Mouse (Mus musculus): ENCODE measurements around the gene Raf1. TPM values are rescaled to one million over a fixed set of nuclear protein-coding genes. Genes with fewer than 3 reads are reported as not detected.

The Raf1 gene
- polyA plus RNA-seq, 1 experiment from 2014 or later: 32.8 TPM

DNA sequence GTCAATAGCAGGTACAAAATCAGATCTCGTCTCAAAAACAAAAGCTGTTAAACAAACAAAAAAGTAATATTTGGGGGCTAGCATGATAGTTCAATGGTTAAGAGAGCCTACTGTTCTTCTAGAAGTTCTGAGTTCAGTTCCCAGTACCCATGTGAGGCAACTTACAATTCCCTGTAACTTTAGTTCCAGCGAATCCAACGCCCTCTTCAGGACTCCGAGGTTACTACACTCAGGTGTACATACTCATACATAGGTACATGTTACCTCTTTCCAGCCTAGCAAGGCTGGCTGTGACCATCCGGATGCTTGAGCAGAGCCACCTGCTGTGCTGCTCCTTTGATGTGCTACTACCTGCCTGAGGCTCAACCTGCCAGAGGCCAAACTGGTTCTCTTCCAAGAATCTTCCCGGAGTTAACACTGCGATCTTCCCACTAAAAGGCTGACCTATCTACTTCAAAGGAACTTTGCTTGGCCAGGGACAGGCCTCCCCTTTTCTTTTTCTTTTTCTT is 20.3 kb upstream of the Raf1 start:
- Histone ChIP-seq H3K27me3 (no peaks in the 10 kb centered on the region), H3K4me2 (no peak overlapping the region), H3K27ac (no peak overlapping the region), H3K9me3 (replicated peaks) (no peaks in the 10 kb centered on the region), H3K4me3 (replicated peaks) (no peak overlapping the region), H3K9ac (no peak overlapping the region), H3K4me1 (replicated peaks) (peaks cover 4% of the 10 kb centered on the region; the same call in 1 of the 2 replicates), H3K36me3 (no peaks in the 10 kb centered on the region)
- DNase-seq (no peak), ATAC-seq (ENCODE audit: low read depth) (no peak)
- 77% methylated on average over 7 of the region's 7 CpGs for WGBS (ENCODE audit: insufficient replicate concordance)

DNA sequence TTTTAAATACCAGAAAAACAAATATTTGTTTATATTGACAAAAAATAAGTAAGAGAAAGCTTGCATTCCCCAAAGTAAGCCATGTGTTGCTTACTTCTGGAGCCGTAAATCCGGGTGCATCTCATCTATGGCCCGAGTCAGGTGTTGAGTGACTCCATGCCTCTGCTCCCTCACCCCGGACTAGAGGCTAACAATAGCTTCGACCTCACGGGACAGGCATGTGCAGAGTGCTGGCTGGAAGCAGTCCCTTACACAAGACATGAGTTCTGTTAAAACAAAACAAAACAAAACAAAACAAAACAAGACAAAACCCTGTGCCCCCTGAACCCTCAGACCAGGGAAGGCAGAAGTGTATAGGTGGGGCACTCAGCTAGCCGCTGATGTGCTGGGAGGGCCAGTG is 18.7 kb upstream of the Raf1 start:
- H3K4me3 ChIP-seq (replicated peaks): no peak overlapping the region
- 61% methylated on average over 7 of the region's 7 CpGs for WGBS (ENCODE audit: insufficient replicate concordance)
- DNase-seq: no peak

DNA sequence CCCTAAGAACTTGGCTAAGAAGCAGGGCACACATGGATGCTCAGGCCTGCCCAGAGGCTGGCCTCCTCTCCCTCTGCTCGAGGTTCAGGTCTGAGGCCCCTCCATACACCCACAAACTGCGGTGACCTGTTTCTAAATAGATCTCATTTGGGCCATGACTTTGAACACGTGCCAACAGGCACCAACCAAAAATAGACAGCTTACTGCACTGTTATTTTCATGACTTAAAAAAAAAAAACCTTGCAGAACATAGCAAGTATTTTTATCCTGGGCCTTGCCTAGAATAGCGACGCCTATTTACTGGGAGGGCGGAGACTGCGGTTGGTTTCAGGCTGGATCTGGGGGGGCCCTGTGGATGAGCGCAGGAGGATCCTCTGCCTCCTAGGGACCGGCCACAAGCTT is 18.0 kb upstream of the Raf1 start:
- Histone ChIP-seq H3K36me3 (no peaks in the 10 kb centered on the region), H3K9ac (no peak overlapping the region), H3K27ac (no peak overlapping the region), H3K4me3 (replicated peaks) (no peak overlapping the region), H3K4me1 (replicated peaks) (peaks cover 9% of the 10 kb centered on the region; the same call in 1 of the 2 replicates), H3K27me3 (no peaks in the 10 kb centered on the region), H3K9me3 (replicated peaks) (no peaks in the 10 kb centered on the region), H3K4me2 (no peak overlapping the region)
- ATAC-seq (ENCODE audit: low read depth): no peak
- no peak for DNase-seq
- WGBS (ENCODE audit: insufficient replicate concordance): 48% methylated on average over 9 of the region's 9 CpGs

More for the DNA sequence above, 18.7 kb upstream of the Raf1 start:
- Histone ChIP-seq H3K27ac (no peak overlapping the region), H3K9ac (no peak overlapping the region), H3K4me1 (replicated peaks) (peaks cover 7% of the 10 kb centered on the region; the same call in 1 of the 2 replicates), H3K4me2 (no peak overlapping the region), H3K27me3 (no peaks in the 10 kb centered on the region), H3K36me3 (no peaks in the 10 kb centered on the region), H3K9me3 (replicated peaks) (no peaks in the 10 kb centered on the region)
- no peak for ATAC-seq (ENCODE audit: low read depth)

DNA sequence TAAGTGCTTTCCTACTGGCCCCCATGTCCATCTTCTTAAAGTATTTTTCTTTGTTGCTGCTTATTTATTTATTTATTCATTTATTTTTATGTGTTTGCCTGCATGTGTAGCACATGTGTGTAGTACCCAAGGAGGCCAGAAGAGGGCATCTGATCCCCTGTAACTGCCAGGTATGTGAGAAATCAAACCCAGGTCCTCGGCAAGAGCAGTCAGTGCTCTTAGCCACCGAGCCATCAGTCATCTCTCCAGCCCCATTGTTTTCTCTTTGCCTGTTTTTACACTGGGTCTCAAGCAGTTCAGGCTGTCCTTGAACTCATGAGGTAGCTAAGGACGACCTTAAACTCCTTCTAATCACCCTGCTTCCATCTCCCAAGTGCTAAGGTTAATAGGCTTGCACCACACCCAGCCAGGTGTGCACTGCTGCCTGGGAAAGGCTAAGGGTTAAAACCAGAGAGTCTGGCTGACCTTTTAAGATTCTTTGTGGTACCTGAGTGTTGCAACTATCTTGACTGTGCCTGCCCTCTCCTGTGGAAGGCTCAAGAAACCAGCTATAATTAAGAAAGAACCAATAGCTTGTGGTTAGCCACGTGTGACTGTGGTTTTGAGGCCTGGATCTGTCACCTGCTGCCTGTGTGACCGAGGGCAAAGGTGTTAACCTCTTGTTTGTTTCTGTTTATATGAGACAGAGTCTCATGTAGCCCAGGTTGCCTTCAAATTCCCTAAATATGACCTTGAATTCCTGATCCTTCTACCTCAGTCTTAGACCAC is 16.7 kb upstream of the Raf1 start:
- Histone ChIP-seq H3K4me1 (replicated peaks) (peaks cover 14% of the 10 kb centered on the region; the same call in 1 of the 2 replicates), H3K9ac (no peak overlapping the region), H3K4me3 (replicated peaks) (no peak overlapping the region), H3K27me3 (no peaks in the 10 kb centered on the region), H3K27ac (no peak overlapping the region), H3K4me2 (no peak overlapping the region), H3K9me3 (replicated peaks) (no peaks in the 10 kb centered on the region), H3K36me3 (no peaks in the 10 kb centered on the region)
- DNase-seq (no peak), ATAC-seq (ENCODE audit: low read depth) (no peak)
- 43% methylated on average over 5 of the region's 5 CpGs for WGBS (ENCODE audit: insufficient replicate concordance)

DNA sequence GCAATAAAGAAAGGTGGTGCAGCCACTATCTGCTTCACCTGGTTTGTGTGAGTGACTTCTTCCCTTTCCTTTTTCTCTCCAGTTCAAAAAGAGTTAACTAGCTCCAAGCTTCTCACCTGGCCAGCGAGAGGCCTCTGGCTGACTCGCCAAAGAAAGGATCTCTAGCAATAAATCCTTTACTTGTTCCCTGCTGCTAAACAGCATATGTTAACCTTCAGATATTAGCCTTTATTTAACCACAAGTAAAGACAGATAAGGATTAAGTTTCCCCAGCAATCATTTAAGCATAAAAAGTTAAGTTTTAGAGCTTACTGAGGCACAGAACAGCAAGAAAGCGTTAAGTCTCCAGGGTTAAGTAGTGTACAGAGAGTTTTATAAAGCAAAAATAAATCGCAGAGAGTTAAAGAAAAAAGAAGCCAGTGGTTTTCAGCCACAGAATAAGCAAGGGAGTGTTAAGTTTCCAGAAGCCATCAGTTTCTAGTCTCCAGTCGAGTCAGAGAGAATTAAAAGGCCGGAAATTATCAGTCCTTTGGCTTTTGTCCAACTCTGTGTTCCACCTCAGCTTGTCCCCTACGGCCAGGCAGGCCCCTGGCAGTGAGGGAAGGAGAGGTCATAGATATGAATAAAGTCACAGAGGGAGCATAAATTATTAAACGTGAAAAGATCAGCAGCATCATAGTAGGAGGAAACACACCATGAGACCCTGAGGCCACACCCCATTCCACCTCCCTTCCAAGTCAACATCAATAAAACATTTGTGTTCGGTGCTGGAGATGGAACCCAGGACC is 15.9 kb upstream of the Raf1 start:
- no peak for ATAC-seq (ENCODE audit: low read depth)
- Histone ChIP-seq H3K9ac (no peak overlapping the region), H3K4me1 (replicated peaks) (peaks cover 14% of the 10 kb centered on the region; the same call in 1 of the 2 replicates), H3K4me3 (replicated peaks) (no peak overlapping the region), H3K9me3 (replicated peaks) (no peaks in the 10 kb centered on the region), H3K27me3 (no peaks in the 10 kb centered on the region), H3K4me2 (no peak overlapping the region), H3K36me3 (no peaks in the 10 kb centered on the region), H3K27ac (no peak overlapping the region)
- no peak for DNase-seq
- 60% methylated on average over 9 of the region's 9 CpGs for WGBS (ENCODE audit: insufficient replicate concordance)

DNA sequence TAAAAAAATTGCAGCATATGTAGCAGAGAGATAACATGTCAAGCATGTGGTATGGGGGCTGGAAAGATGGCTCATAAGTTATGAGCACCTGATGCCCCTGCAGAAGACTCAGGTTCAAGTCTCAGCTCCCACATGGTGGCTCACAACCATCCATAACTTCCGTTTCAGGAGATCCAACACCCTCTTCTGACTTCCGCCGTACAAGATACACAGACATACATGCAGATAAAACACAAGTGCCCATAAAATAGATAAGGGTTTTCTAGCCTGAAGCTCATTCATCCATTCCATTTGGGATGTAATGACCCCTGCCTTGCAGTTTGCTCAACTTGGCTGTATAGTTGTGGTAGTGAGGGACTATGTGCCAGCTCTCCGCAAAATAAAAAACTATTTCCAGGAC is 13.7 kb upstream of the Raf1 start:
- WGBS (ENCODE audit: insufficient replicate concordance): 60% methylated on average over 4 of the region's 4 CpGs
- Histone ChIP-seq H3K4me2 (no peak overlapping the region), H3K9ac (no peak overlapping the region), H3K4me1 (replicated peaks) (peaks cover 17% of the 10 kb centered on the region), H3K36me3 (no peaks in the 10 kb centered on the region), H3K9me3 (replicated peaks) (no peaks in the 10 kb centered on the region), H3K4me3 (replicated peaks) (no peak overlapping the region), H3K27me3 (no peaks in the 10 kb centered on the region), H3K27ac (no peak overlapping the region)
- DNase-seq: no peak
- ATAC-seq (ENCODE audit: low read depth): no peak

DNA sequence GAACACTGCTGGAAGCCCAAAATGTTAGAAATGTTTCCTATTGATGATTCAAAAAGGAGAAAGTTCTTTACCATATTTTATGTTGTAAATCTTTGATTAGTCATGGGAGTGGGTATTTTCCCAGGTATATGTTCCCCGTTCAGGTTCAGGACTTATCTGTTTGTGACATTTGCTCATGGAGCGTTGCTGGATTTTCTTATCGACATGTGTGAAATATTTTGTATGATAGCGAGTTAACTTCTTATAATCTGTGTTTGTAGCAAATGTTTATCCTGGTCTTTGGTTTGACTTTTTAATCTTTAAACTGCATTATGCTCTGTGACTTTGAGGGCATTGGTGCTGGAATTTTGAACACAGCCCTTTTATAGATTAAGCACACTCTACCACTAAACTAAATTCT is 12.2 kb upstream of the Raf1 start:
- Histone ChIP-seq H3K9ac (no peak overlapping the region), H3K27me3 (no peaks in the 10 kb centered on the region), H3K9me3 (replicated peaks) (no peaks in the 10 kb centered on the region), H3K36me3 (no peaks in the 10 kb centered on the region), H3K27ac (no peak overlapping the region), H3K4me3 (replicated peaks) (no peak overlapping the region), H3K4me2 (no peak overlapping the region), H3K4me1 (replicated peaks) (peaks cover 24% of the 10 kb centered on the region)
- ATAC-seq (ENCODE audit: low read depth): no peak
- 36% methylated on average over 4 of the region's 4 CpGs for WGBS (ENCODE audit: insufficient replicate concordance)
- DNase-seq: no peak

DNA sequence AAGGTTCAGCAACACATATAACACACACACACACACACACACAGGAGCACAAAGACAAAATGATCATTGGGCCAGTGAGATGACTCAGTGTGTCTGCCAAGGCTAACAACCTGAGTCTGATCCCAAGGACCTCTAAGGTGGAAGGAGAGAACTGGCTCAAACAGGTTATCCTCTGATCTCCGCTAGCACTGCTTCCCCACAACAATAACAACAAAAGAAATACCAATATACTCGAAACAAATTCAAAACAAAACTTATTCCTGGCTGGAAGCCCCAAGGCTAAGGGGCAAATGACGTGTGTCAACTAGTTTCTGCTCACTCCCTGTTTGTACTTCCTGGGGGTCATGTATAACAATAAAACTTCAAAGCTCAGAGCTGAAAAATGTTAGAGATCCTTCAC is 11.3 kb upstream of the Raf1 start:
- Histone ChIP-seq H3K36me3 (no peaks in the 10 kb centered on the region), H3K9ac (no peak overlapping the region), H3K4me1 (replicated peaks) (peaks cover 24% of the 10 kb centered on the region), H3K27ac (no peak overlapping the region), H3K4me3 (replicated peaks) (no peak overlapping the region), H3K27me3 (no peaks in the 10 kb centered on the region), H3K4me2 (no peak overlapping the region), H3K9me3 (replicated peaks) (no peaks in the 10 kb centered on the region)
- ATAC-seq (ENCODE audit: low read depth) (no peak), DNase-seq (no peak)
- 51% methylated on average over 3 of the region's 3 CpGs for WGBS (ENCODE audit: insufficient replicate concordance)

DNA sequence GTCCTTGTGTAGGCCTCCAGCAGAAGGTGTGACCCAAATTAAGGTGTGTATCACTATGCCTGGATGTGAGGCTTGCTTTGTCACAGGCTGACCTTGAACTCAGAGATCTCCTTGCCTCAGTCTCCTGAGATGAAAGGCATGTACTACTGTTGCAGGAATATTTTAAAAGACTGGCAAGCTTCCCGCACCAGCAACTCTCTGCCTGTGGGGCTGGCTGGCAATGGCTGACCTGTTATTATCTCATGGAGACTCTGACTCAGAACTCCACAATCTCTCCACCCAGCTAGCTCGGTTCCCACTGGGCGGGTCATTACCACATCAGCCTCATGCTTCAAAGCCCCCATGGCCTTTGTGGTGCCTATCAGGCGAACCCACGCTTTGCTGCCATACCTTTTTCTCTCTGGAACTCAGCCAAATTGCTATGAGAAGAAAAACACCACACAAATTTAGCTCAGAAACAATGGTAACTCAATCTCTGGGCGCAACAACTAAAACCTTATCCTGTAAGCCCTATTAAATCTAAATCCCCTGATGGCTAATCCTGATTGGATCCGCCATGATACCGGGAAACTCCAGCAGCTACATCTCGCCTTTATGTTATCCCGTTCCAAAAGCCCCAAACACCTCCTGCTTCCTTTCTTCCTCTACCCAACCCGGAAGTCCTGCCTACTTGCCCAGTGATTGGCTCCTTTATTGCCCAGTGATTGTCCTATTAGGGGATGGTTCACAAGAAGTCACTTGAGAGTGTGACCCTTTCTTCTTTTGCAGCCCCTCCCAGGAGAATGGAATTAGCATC is 8.6 kb upstream of the Raf1 start:
- WGBS (ENCODE audit: insufficient replicate concordance): 31% methylated on average over 11 of the region's 11 CpGs
- H3K27ac ChIP-seq: peak overlapping the region; percentile 32; the same call in 1 of the 2 replicates
- ATAC-seq (ENCODE audit: low read depth) (peak; percentile 79), DNase-seq (peak; percentile 44)
- H3K9me3 ChIP-seq (replicated peaks): no peaks in the 10 kb centered on the region
- peaks cover 20% of the 10 kb centered on the region for H3K4me1 ChIP-seq (replicated peaks)
- no peaks in the 10 kb centered on the region for H3K27me3 ChIP-seq
- H3K4me3 ChIP-seq (replicated peaks): peak overlapping the region; percentile 26; the same call in 1 of the 2 replicates
- H3K4me2 ChIP-seq: peak overlapping the region; percentile 45
- no peaks in the 10 kb centered on the region for H3K36me3 ChIP-seq
- no peak overlapping the region for H3K9ac ChIP-seq

DNA sequence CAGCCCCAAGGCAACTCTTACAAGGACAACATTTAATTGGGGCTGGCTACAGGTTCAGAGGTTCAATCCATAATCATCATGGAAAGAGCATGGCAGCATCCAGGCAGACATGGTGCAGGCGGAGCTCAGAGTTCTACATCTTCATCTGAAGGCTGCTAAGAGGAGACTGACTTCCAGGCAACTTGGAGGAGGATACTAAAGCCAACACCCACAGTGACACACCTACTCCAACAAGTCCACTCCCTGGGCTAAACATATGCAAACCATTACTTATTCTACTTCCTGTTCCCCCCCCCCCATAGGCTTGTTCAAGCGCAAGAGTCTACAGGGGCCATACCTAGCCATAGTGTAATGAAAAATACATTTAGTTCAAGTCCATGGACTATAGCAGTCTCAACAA is 7.8 kb upstream of the Raf1 start:
- no peak for DNase-seq
- peaks cover 18% of the 10 kb centered on the region for H3K4me1 ChIP-seq (replicated peaks)
- H3K9ac ChIP-seq: no peak overlapping the region
- H3K9me3 ChIP-seq (replicated peaks): no peaks in the 10 kb centered on the region
- H3K27ac ChIP-seq: no peak overlapping the region; the same call in 1 of the 2 replicates
- H3K4me2 ChIP-seq: no peak overlapping the region
- no peaks in the 10 kb centered on the region for H3K27me3 ChIP-seq
- H3K4me3 ChIP-seq (replicated peaks): no peak overlapping the region
- no peak for ATAC-seq (ENCODE audit: low read depth)
- H3K36me3 ChIP-seq: no peaks in the 10 kb centered on the region
- 87% methylated on average over 2 of the region's 2 CpGs for WGBS (ENCODE audit: insufficient replicate concordance)

DNA sequence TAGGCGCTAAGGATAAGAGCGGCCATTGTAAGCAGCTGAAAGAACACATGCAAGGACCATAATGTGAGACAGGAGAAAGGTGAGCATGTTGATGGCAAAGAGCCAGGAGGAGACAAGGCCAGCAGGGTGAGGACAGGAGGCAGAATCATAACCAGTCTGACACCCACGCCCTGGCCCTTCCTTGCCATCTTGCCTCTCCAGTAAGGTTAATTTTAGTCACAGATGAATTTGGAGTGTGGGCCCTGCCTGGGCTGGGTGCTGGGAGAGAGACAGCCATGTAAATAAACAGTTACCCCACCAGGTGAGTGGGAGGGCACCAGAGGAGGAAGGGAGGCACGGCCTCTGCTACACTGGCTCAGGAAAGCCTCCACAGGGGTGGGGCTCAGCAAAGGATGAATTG is 4.6 kb upstream of the Raf1 start:
- Histone ChIP-seq H3K9me3 (replicated peaks) (no peaks in the 10 kb centered on the region), H3K27ac (no peak overlapping the region), H3K4me2 (no peak overlapping the region), H3K27me3 (no peaks in the 10 kb centered on the region), H3K4me1 (replicated peaks) (peaks cover 35% of the 10 kb centered on the region), H3K9ac (no peak overlapping the region), H3K36me3 (no peaks in the 10 kb centered on the region), H3K4me3 (replicated peaks) (no peak overlapping the region)
- DNase-seq (no peak), ATAC-seq (ENCODE audit: low read depth) (no peak)
- WGBS (ENCODE audit: insufficient replicate concordance): 74% methylated on average over 4 of the region's 4 CpGs
